Mouse (Mus musculus): ENCODE results near the gene Fam169b. TPM values are rescaled to one million over a fixed set of nuclear protein-coding genes. Genes with fewer than 3 reads are reported as not detected.
A peak's percentile ranks its signal among the peaks of the same experiment; 100 is the strongest.

The Fam169b gene
- polyA plus RNA-seq, 1 experiment from 2014 or later = 1.1 TPM

GRCm38 (mm10) chr7:68382187-68382586 is 108.5 kb downstream of the Fam169b start:
- Histone ChIP-seq H3K36me3 (no peaks in the 10 kb centered on the region), H3K4me1 (peaks cover 6% of the 10 kb centered on the region), H3K27ac (no peak overlapping the region), H3K4me2 (no peak overlapping the region), H3K27me3 (no peaks in the 10 kb centered on the region), H3K9me3 (replicated peaks) (no peaks in the 10 kb centered on the region), H3K9ac (no peak overlapping the region), H3K4me3 (replicated peaks) (no peak overlapping the region)
- whole genome bisulfite sequencing = 18% methylated on average over 9 of the region's 9 CpGs
- ATAC-seq (replicated peaks; ENCODE audit: low FRiP score) = 0 out of 2 replicates have a peak, but pooled peaks have one; percentile 36

GRCm38 (mm10) chr7:68386767-68387166 is 113.1 kb downstream of the Fam169b start:
- H3K27ac ChIP-seq = no peak overlapping the region
- H3K9ac ChIP-seq = no peak overlapping the region
- 77% methylated on average over 3 of the region's 3 CpGs for WGBS
- H3K36me3 ChIP-seq = no peaks in the 10 kb centered on the region
- H3K9me3 ChIP-seq (replicated peaks) = no peaks in the 10 kb centered on the region
- ATAC-seq (replicated peaks; ENCODE audit: low FRiP score) = no peak
- H3K4me2 ChIP-seq = no peak overlapping the region
- no peak overlapping the region for H3K4me3 ChIP-seq (replicated peaks)
- H3K27me3 ChIP-seq = no peaks in the 10 kb centered on the region
- peaks cover 6% of the 10 kb centered on the region for H3K4me1 ChIP-seq

- no peaks in the 10 kb centered on the region for H3K36me3 ChIP-seq
- no peak overlapping the region for H3K4me3 ChIP-seq (replicated peaks)
- H3K9ac ChIP-seq = no peak overlapping the region
- H3K27ac ChIP-seq = no peak overlapping the region
- WGBS = 49% methylated on average over 6 of the region's 6 CpGs
- H3K4me1 ChIP-seq = no peaks in the 10 kb centered on the region
- no peak overlapping the region for H3K4me2 ChIP-seq
- no peaks in the 10 kb centered on the region for H3K27me3 ChIP-seq
- H3K9me3 ChIP-seq (replicated peaks) = no peaks in the 10 kb centered on the region
- no peak for ATAC-seq (replicated peaks; ENCODE audit: low FRiP score)
These were observed 122.2 kb downstream of the Fam169b start for GRCm38 (mm10) chr7:68395707-68396333.

GRCm38 (mm10) chr7:68400516-68400915 is 126.9 kb downstream of the Fam169b start:
- Histone ChIP-seq H3K27me3 (no peaks in the 10 kb centered on the region), H3K36me3 (no peaks in the 10 kb centered on the region), H3K4me1 (no peaks in the 10 kb centered on the region), H3K9me3 (replicated peaks) (no peaks in the 10 kb centered on the region), H3K27ac (no peak overlapping the region), H3K9ac (no peak overlapping the region), H3K4me2 (no peak overlapping the region), H3K4me3 (replicated peaks) (no peak overlapping the region)
- no peak for ATAC-seq (replicated peaks; ENCODE audit: low FRiP score)
- WGBS = 91% methylated on average over 7 of the region's 7 CpGs

- WGBS = 72% methylated on average over 5 of the region's 5 CpGs
These were observed 135.0 kb downstream of the Fam169b start for GRCm38 (mm10) chr7:68408611-68409010.

More at GRCm38 (mm10) chr7:68408611-68409010, 135.0 kb downstream of the Fam169b start:
- Histone ChIP-seq H3K9me3 (replicated peaks) (no peaks in the 10 kb centered on the region), H3K27ac (no peak overlapping the region), H3K4me2 (no peak overlapping the region), H3K9ac (no peak overlapping the region), H3K36me3 (no peaks in the 10 kb centered on the region), H3K27me3 (no peaks in the 10 kb centered on the region), H3K4me3 (replicated peaks) (no peak overlapping the region), H3K4me1 (no peaks in the 10 kb centered on the region)
- no peak for ATAC-seq (replicated peaks; ENCODE audit: low FRiP score)

Other genes with a start within 250 kb of the Fam169b start
- gene Pgpep1l, start 9.6 kb upstream of the Fam169b start, polyA plus RNA-seq (2015; fragmentation: Nextera tagmentation; extraction: Ambion mirVana) = 0.17 TPM in 1 of 2 replicates, not detected in the other

Measured in kidney, embryonic 15.5 days (tissue).